Mouse (Mus musculus): ENCODE measurements around the gene Pkm. TPM values are rescaled to one million over a fixed set of nuclear protein-coding genes. Genes with fewer than 3 reads are reported as not detected.

Gene Pkm
- total RNA-seq (2014; rRNA removed; ENCODE audit: low replicate concordance) = 1,588 and 1,940 TPM in 2 replicates
- 1,219 and 1,312 TPM in 2 replicates for polyA plus RNA-seq (2015; fragmentation: Nextera tagmentation; extraction: Ambion mirVana)

DNA sequence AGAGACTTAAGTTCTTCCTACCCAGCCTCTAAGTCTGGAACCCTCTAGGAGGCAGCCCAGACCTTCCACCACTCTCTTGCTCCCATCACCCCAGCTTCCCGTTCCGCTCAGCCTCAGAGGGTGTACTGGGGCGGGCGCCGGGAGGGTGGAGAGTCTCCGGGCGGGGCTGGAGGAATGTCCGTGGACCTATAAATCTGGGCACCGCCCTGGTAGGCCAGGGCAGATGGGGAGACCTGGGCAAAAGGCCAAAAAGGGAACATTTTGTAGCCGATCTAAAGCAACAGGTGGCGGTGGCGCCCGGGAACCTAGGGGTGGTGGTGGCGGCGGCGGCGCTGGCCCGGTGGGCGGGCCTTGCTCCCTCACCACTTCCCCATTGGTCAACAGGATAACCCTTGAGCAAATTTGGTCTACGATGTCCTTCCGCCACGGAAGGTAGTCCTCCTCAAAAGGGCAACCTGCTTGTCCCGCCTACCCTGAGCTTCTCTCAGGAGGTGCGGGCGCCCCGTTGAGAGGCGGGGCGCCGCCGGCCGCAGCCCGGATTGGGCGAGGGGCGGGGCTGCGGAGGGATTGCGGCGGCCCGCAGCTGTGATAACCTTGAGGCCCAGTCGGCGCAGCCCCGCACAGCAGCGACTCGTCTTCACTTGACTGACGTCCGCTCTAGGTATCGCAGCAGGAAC is at the start of gene Pkm:
TSS of gene Pkm (plus strand) at position 411 of the 677 bp plus-strand sequence.
- H3K27me3 ChIP-seq (ENCODE audit: control insufficient read depth, insufficient read depth, low read length) = no peaks in the 10 kb centered on the region
- H3K9me3 ChIP-seq (replicated peaks; ENCODE audit: control insufficient read depth, low read length) = no peaks in the 10 kb centered on the region
- H3K9ac ChIP-seq (replicated peaks; ENCODE audit: low read depth, low read length) = peak within 1 kb of the TSS; percentile 75
- DNase-seq (ENCODE audit: low spot score) = peak; percentile 97
- ATAC-seq (ENCODE audit: insufficient read depth, low read depth) = peak; percentile 89
- H3K4me1 ChIP-seq (ENCODE audit: control insufficient read depth, insufficient read depth) = peaks cover 30% of the 10 kb centered on the region
- peaks cover 4% of the 10 kb centered on the region; the same call in 1 of the 2 replicates for H3K36me3 ChIP-seq (replicated peaks; ENCODE audit: control insufficient read depth, insufficient read depth, low read length)
- H3K27ac ChIP-seq (ENCODE audit: low read depth) = peak within 1 kb of the TSS; percentile 98
- peak within 1 kb of the TSS; percentile 63 for H3K4me2 ChIP-seq (ENCODE audit: low read depth, low read length)
- peak within 1 kb of the TSS; percentile 90 for H3K4me3 ChIP-seq (ENCODE audit: low read depth, low read length)
- WGBS = under 1% methylated on average over 46 of the region's 46 CpGs
- TF ChIP-seq CTCF (IDR thresholded peaks at IDR 0.05; ENCODE audit: low read depth) = peak; percentile 32
- peak; percentile 75; the same call in 1 of the 2 replicates for TF ChIP-seq EP300 (IDR thresholded peaks at IDR 0.05; ENCODE audit: low read depth)

DNA sequence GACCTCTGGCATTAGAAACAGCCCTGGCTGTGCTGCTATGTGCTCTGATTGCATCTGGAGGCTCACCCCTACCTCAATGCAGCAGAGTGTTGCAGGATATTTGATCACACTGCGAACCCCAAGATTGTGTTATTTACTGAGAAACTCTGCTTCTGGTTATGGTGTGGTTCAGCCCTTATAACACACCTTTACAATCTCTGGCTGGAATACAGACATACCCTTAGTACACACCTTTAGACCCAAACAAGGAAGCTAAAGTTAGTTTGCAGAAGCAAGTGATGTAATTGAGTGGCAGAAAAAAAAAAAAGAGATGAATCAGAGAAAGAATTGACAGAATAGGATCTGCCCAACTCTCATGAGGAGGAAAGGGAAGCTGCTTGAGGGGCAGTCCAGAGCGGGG is 45.2 kb upstream of the Pkm start:
- WGBS = 82% methylated on average over 2 of the region's 2 CpGs

DNA sequence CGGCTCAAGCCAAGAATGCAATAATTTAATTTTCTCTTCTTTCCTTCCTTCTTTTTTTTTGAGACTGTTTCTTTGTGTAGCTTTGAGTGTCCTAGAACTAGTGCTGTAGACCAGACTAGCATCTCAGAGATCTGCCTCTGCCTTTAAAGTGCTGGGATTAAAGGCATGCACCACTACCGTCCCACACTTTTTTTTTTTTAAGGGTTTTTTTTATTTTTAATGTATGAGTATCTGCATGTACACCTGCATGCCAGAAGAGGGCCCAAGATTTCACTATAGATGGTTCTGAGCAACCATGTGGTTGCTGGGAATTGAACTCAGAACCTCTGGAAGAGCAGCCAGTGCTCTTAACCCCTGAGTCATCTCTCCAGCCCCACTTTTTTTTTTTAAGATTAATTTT is 40.4 kb upstream of the Pkm start:
- TF ChIP-seq CTCF (IDR thresholded peaks at IDR 0.05; ENCODE audit: low read depth) (no peak), EP300 (IDR thresholded peaks at IDR 0.05; ENCODE audit: low read depth) (no peak)
- WGBS = 85% methylated on average over 2 of the region's 2 CpGs
- H3K4me2 ChIP-seq (ENCODE audit: low read depth, low read length) = no peak overlapping the region

More for the DNA sequence above, 45.2 kb upstream of the Pkm start:
- Histone ChIP-seq H3K9me3 (replicated peaks; ENCODE audit: control insufficient read depth, low read length) (no peaks in the 10 kb centered on the region), H3K27me3 (ENCODE audit: control insufficient read depth, insufficient read depth, low read length) (no peaks in the 10 kb centered on the region), H3K36me3 (replicated peaks; ENCODE audit: control insufficient read depth, insufficient read depth, low read length) (no peaks in the 10 kb centered on the region), H3K4me1 (ENCODE audit: control insufficient read depth, insufficient read depth) (no peaks in the 10 kb centered on the region), H3K4me2 (ENCODE audit: low read depth, low read length) (no peak overlapping the region), H3K9ac (replicated peaks; ENCODE audit: low read depth, low read length) (no peak overlapping the region), H3K4me3 (ENCODE audit: low read depth, low read length) (no peak overlapping the region), H3K27ac (ENCODE audit: low read depth) (no peak overlapping the region)
- DNase-seq (ENCODE audit: low spot score) (no peak), ATAC-seq (ENCODE audit: insufficient read depth, low read depth) (no peak)
- TF ChIP-seq CTCF (IDR thresholded peaks at IDR 0.05; ENCODE audit: low read depth) (no peak), EP300 (IDR thresholded peaks at IDR 0.05; ENCODE audit: low read depth) (no peak)

GRCm38 (mm10) chr9:59616622-59617306 is 39.4 kb upstream of the Pkm start, which contains the start of gene Parp6:
TSS of gene Parp6 (plus strand) at chr9:59617284.
- DNase-seq (ENCODE audit: low spot score) = peak; percentile 100
- H3K4me1 ChIP-seq (ENCODE audit: control insufficient read depth, insufficient read depth) = peaks cover 8% of the 10 kb centered on the region
- no peaks in the 10 kb centered on the region for H3K9me3 ChIP-seq (replicated peaks; ENCODE audit: control insufficient read depth, low read length)
- 1% methylated on average over 35 of the region's 36 CpGs for WGBS
- 0 out of 2 replicates have a peak, but pooled peaks cover 2% of the 10 kb centered on the region for H3K36me3 ChIP-seq (replicated peaks; ENCODE audit: control insufficient read depth, insufficient read depth, low read length)
- TF ChIP-seq CTCF (IDR thresholded peaks at IDR 0.05; ENCODE audit: low read depth) = peak; percentile 3; the same call in 1 of the 2 replicates
- TF ChIP-seq EP300 (IDR thresholded peaks at IDR 0.05; ENCODE audit: low read depth) = no peak
- peak within 1 kb of the TSS; percentile 80 for H3K9ac ChIP-seq (replicated peaks; ENCODE audit: low read depth, low read length)
- peak within 1 kb of the TSS; percentile 74 for H3K4me3 ChIP-seq (ENCODE audit: low read depth, low read length)
- H3K27ac ChIP-seq (ENCODE audit: low read depth) = peak within 1 kb of the TSS; percentile 82
- peak; percentile 100 for ATAC-seq (ENCODE audit: insufficient read depth, low read depth)
- no peaks in the 10 kb centered on the region for H3K27me3 ChIP-seq (ENCODE audit: control insufficient read depth, insufficient read depth, low read length)
- H3K4me2 ChIP-seq (ENCODE audit: low read depth, low read length) = peak within 1 kb of the TSS; percentile 73

More for the DNA sequence above, 40.4 kb upstream of the Pkm start:
- H3K4me3 ChIP-seq (ENCODE audit: low read depth, low read length) = no peak overlapping the region
- no peaks in the 10 kb centered on the region for H3K9me3 ChIP-seq (replicated peaks; ENCODE audit: control insufficient read depth, low read length)
- H3K4me1 ChIP-seq (ENCODE audit: control insufficient read depth, insufficient read depth) = peaks cover 8% of the 10 kb centered on the region
- no peaks in the 10 kb centered on the region for H3K36me3 ChIP-seq (replicated peaks; ENCODE audit: control insufficient read depth, insufficient read depth, low read length)
- H3K27me3 ChIP-seq (ENCODE audit: control insufficient read depth, insufficient read depth, low read length) = no peaks in the 10 kb centered on the region
- H3K27ac ChIP-seq (ENCODE audit: low read depth) = no peak overlapping the region
- H3K9ac ChIP-seq (replicated peaks; ENCODE audit: low read depth, low read length) = no peak overlapping the region
- no peak for ATAC-seq (ENCODE audit: insufficient read depth, low read depth)
- no peak for DNase-seq (ENCODE audit: low spot score)

DNA sequence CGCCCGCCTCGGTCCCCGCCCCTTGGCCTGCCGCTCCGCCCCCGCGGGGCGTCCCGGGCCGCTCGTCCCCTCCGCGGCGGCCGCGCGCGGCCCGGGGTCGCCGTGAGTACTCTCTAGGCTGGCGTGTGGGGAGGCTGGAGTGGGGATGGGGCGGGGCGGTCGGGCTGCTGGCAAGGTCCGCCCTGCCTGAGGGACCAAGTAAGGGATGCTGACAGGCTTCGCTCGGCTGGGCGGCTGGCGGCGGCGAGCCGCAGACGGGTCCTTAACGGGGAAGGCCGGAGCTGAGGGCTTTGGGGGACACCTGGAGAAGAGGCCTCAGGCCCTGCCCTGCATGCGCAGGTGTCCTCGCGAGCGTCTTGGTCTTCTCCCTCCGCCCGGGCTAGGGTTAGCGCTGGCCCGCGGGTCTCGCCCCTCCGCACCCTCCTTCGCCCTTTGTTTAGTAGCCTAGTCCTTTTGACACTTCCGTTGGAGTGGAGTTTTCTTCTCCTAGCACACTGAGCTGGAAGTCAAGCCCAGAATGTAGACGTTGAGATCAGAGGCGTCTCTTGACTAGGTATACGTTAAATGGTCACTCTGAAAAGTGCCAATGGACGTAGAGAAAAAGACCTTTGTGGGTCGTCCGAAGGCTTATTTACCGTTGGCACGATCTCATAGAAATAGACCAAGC is 38.7 kb upstream of the Pkm start:
- Histone ChIP-seq H3K4me1 (ENCODE audit: control insufficient read depth, insufficient read depth) (peaks cover 8% of the 10 kb centered on the region), H3K4me2 (ENCODE audit: low read depth, low read length) (peak overlapping the region; percentile 73), H3K9ac (replicated peaks; ENCODE audit: low read depth, low read length) (peak overlapping the region; percentile 80), H3K36me3 (replicated peaks; ENCODE audit: control insufficient read depth, insufficient read depth, low read length) (peaks cover 6% of the 10 kb centered on the region), H3K27me3 (ENCODE audit: control insufficient read depth, insufficient read depth, low read length) (no peaks in the 10 kb centered on the region), H3K27ac (ENCODE audit: low read depth) (peak overlapping the region; percentile 82), H3K9me3 (replicated peaks; ENCODE audit: control insufficient read depth, low read length) (no peaks in the 10 kb centered on the region), H3K4me3 (ENCODE audit: low read depth, low read length) (peak overlapping the region; percentile 74)
- ATAC-seq (ENCODE audit: insufficient read depth, low read depth) = no peak; the same call in 1 of the 2 replicates
- TF ChIP-seq CTCF (IDR thresholded peaks at IDR 0.05; ENCODE audit: low read depth) (no peak), EP300 (IDR thresholded peaks at IDR 0.05; ENCODE audit: low read depth) (no peak)
- 1% methylated on average over 48 of the region's 58 CpGs for WGBS
- DNase-seq (ENCODE audit: low spot score) = no peak
